Mouse (Mus musculus) CH12.LX (cell line): Measurements from ENCODE around the gene Arf3. TPM values are rescaled to one million over a fixed set of nuclear protein-coding genes. Genes with fewer than 3 reads are reported as not detected.
A peak's percentile ranks its signal among the peaks of the same experiment; 100 is the strongest.

Experiments used
- DNase-seq: peaks from one replicate; pipeline ENCODE4 v3.0.0-alpha.2; 2013; ENCODE audit errors: extremely low read depth
- H3K27ac ChIP-seq: 2 replicates; pipeline ENCODE4 v1.5.1; 2012; ENCODE audit warnings: low read depth, mild to moderate bottlenecking, control low read depth, moderate library complexity; ENCODE audit not compliant: insufficient read depth
- H3K27me3 ChIP-seq: replicated peaks from 2 replicates; pipeline ENCODE3; 2012; ENCODE audit warnings: inconsistent platforms
- H3K36me3 ChIP-seq, 2 experiments: replicated peaks in 1 of 2; 2 replicates each; pipeline versions ENCODE3 to v1.6.1; 2012; ENCODE audit warnings: inconsistent platforms in 1 of 2, low read length in 1 of 2, mild to moderate bottlenecking in 1 of 2, mixed read lengths in 1 of 2, moderate library complexity in 1 of 2; ENCODE audit not compliant: control insufficient read depth in 1 of 2, insufficient read depth in 1 of 2
- H3K4me1 ChIP-seq, 2 experiments: 2 replicates each; pipeline ENCODE4 v1.6.1; 2012; ENCODE audit warnings: inconsistent platforms in 1 of 2, moderate library complexity in 1 of 2; ENCODE audit not compliant: insufficient read depth in 2 of 2, control insufficient read depth in 1 of 2
- H3K4me2 ChIP-seq: 2 replicates; pipeline ENCODE4 v1.6.1; 2012; ENCODE audit warnings: low read depth, mild to moderate bottlenecking, control low read depth; ENCODE audit not compliant: poor library complexity, insufficient read depth, severe bottlenecking
- H3K4me3 ChIP-seq, 3 experiments: fragments of 150-350 bp in 1 of 3; sonication (generic) in 1 of 3; replicated peaks in 1 of 3; 2 replicates each; pipeline versions ENCODE3 to v1.5.1; 2011 to 2012; ENCODE audit warnings: low read depth in 2 of 3, low read length in 2 of 3, mild to moderate bottlenecking in 2 of 3, moderate library complexity in 2 of 3, control low read depth in 1 of 3, improper control_type of control experiment in 1 of 3, inconsistent platforms in 1 of 3, mixed read lengths in 1 of 3; ENCODE audit not compliant: poor library complexity in 1 of 3
- H3K79me2 ChIP-seq: replicated peaks from 2 replicates; pipeline ENCODE4 v1.6.1; 2012; ENCODE audit warnings: mild to moderate bottlenecking, moderate library complexity; ENCODE audit not compliant: control insufficient read depth, poor library complexity, insufficient read depth, severe bottlenecking; ENCODE audit errors: extremely low read depth
- H3K9ac ChIP-seq: 2 replicates; pipeline ENCODE4 v1.6.1; 2012; ENCODE audit warnings: low read depth, mild to moderate bottlenecking, control low read depth, moderate library complexity; ENCODE audit not compliant: insufficient read depth
- H3K9me3 ChIP-seq: replicated peaks from 2 replicates; pipeline ENCODE3; 2012; ENCODE audit warnings: low read length, inconsistent platforms, mixed read lengths
- CHD1 ChIP-seq: IDR thresholded peaks from 2 replicates; pipeline ENCODE4 v1.6.1; 2012; ENCODE audit warnings: low read depth, low read length, improper control_type of control experiment, inconsistent platforms
- CTCF ChIP-seq, 2 experiments: IDR thresholded peaks in 1 of 2; conservative IDR thresholded peaks in 1 of 2; 2 replicates each; pipeline ENCODE4 v1.5.1; 2011 to 2012; ENCODE audit warnings: low read depth in 2 of 2, low read length in 2 of 2, improper control_type of control experiment in 1 of 2, inconsistent platforms in 1 of 2, mild to moderate bottlenecking in 1 of 2, moderate library complexity in 1 of 2
- ELF1 ChIP-seq: IDR thresholded peaks from 2 replicates; pipeline ENCODE4 v1.6.1; 2014; ENCODE audit warnings: low read depth, mild to moderate bottlenecking, inconsistent platforms, low read length, improper control_type of control experiment
- EP300 ChIP-seq: IDR thresholded peaks from 2 replicates; pipeline ENCODE4 v1.6.1; 2011; ENCODE audit warnings: low read length, improper control_type of control experiment
- GABPA ChIP-seq: IDR thresholded peaks from 2 replicates; pipeline ENCODE4 v1.6.1; 2012; ENCODE audit warnings: low read depth, low read length, improper control_type of control experiment, inconsistent platforms; ENCODE audit not compliant: insufficient replicate concordance
- HCFC1 ChIP-seq: IDR thresholded peaks from 2 replicates; pipeline ENCODE4 v1.6.1; 2012; ENCODE audit warnings: low read depth, mild to moderate bottlenecking, inconsistent platforms, low read length, improper control_type of control experiment
- IRF4 ChIP-seq: IDR thresholded peaks from 2 replicates; pipeline ENCODE4 v1.6.1; 2014; ENCODE audit warnings: low read depth, mild to moderate bottlenecking, inconsistent platforms, low read length, improper control_type of control experiment
- JUND ChIP-seq: conservative IDR thresholded peaks from 2 replicates; pipeline ENCODE4 v1.6.1; 2011; ENCODE audit warnings: low read depth, low read length, improper control_type of control experiment
- KAT2A ChIP-seq: IDR thresholded peaks from 2 replicates; pipeline ENCODE4 v1.6.1; 2012; ENCODE audit warnings: low read length, improper control_type of control experiment, inconsistent platforms; ENCODE audit not compliant: insufficient replicate concordance
- MAX ChIP-seq: IDR thresholded peaks from 2 replicates; pipeline ENCODE4 v1.6.1; 2011; ENCODE audit warnings: low read length, improper control_type of control experiment
- MXI1 ChIP-seq: IDR thresholded peaks from 2 replicates; pipeline ENCODE4 v1.6.1; 2011; ENCODE audit warnings: mild to moderate bottlenecking, low read depth, low read length, improper control_type of control experiment
- MYC ChIP-seq: IDR thresholded peaks from 2 replicates; pipeline ENCODE4 v1.6.1; 2011; ENCODE audit warnings: low read depth, mild to moderate bottlenecking, improper control_type of control experiment, low read length
- NELFE ChIP-seq: IDR thresholded peaks from 2 replicates; pipeline ENCODE4 v1.6.1; 2011; ENCODE audit warnings: low read depth, low read length, improper control_type of control experiment
- NRF1 ChIP-seq: IDR thresholded peaks from 2 replicates; pipeline ENCODE4 v1.6.1; 2014; ENCODE audit warnings: low read depth, mild to moderate bottlenecking, inconsistent platforms, low read length, improper control_type of control experiment, moderate library complexity
- PAX5 ChIP-seq: IDR thresholded peaks from 2 replicates; pipeline ENCODE4 v1.6.1; 2012; ENCODE audit warnings: low read length, inconsistent platforms, mixed read lengths
- POLR2A ChIP-seq: IDR thresholded peaks from 2 replicates; pipeline ENCODE4 v1.6.1; 2011; ENCODE audit warnings: low read depth, mild to moderate bottlenecking, improper control_type of control experiment, low read length
- RAD21 ChIP-seq: IDR thresholded peaks from 2 replicates; pipeline ENCODE4 v1.6.1; 2011; ENCODE audit warnings: low read depth, mild to moderate bottlenecking, low read length, improper control_type of control experiment, moderate library complexity
- RCOR1 ChIP-seq: conservative IDR thresholded peaks from 2 replicates; pipeline ENCODE4 v1.6.1; 2012; ENCODE audit warnings: low read depth, mild to moderate bottlenecking, inconsistent platforms, low read length, improper control_type of control experiment
- SIN3A ChIP-seq: IDR thresholded peaks from 2 replicates; pipeline ENCODE4 v1.6.1; 2012; ENCODE audit warnings: low read length, improper control_type of control experiment, inconsistent platforms
- SMC3 ChIP-seq: IDR thresholded peaks from 2 replicates; pipeline ENCODE4 v1.6.1; 2011; ENCODE audit warnings: low read depth, low read length, improper control_type of control experiment
- TBP ChIP-seq: conservative IDR thresholded peaks from 2 replicates; pipeline ENCODE4 v1.6.1; 2011; ENCODE audit warnings: low read depth, low read length, improper control_type of control experiment
- USF1 ChIP-seq: IDR thresholded peaks from 2 replicates; pipeline ENCODE4 v1.6.1; 2014; ENCODE audit warnings: low read depth, mild to moderate bottlenecking, inconsistent platforms, low read length, improper control_type of control experiment
- USF2 ChIP-seq: conservative IDR thresholded peaks from 2 replicates; pipeline ENCODE4 v1.6.1; 2011; ENCODE audit warnings: low read depth, low read length, improper control_type of control experiment
- ZC3H11A ChIP-seq: IDR thresholded peaks from 2 replicates; pipeline ENCODE4 v1.6.1; 2012; ENCODE audit warnings: low read depth, mild to moderate bottlenecking, inconsistent platforms, low read length, improper control_type of control experiment
- ZNF384 ChIP-seq: IDR thresholded peaks from 2 replicates; pipeline ENCODE4 v1.6.1; 2012; ENCODE audit warnings: low read depth, low read length, improper control_type of control experiment, inconsistent platforms
- dilution Hi-C: fragments of 300-500 bp; cut with MboI; formaldehyde crosslinking; loops from 2 replicates; pipeline ENCODE4 v1.14.3; 2020; ENCODE audit warnings: low sequenced_read_pairs; ENCODE audit not compliant: extremely low pct_unique_long_range_greater_than_20kb, extremely low pct_ligation_motif_present
- in situ Hi-C: fragments of 300-500 bp; cut with MboI; formaldehyde crosslinking; loops from 3 replicates; pipeline ENCODE4 v1.14.3; 2019; ENCODE audit warnings: low sequenced_read_pairs, low pct_ligation_motif_present, low pct_unique_long_range_greater_than_20kb, mixed read lengths
- polyA plus RNA-seq: library from polyadenylated mRNA; unstranded; fragments of >175 nt; gene quantifications from 2 replicates; pipeline ENCODE4 v1.2.1, GENCODE M21; 2012; ENCODE audit warnings: low read depth; ENCODE audit not compliant: insufficient read length
- total RNA-seq, 2 experiments: library from RNA; depleted of rRNA; stranded (reverse); fragments of 300-350 nt in 1 of 2; fragments of >200 nt in 1 of 2; gene quantifications; 2 replicates each; pipeline ENCODE4 v1.2.3; 2012 to 2014

Arf3 gene
- total and polyA plus RNA-seq, 3 experiments: 32.5 to 182 (median 41.0) TPM

DNA sequence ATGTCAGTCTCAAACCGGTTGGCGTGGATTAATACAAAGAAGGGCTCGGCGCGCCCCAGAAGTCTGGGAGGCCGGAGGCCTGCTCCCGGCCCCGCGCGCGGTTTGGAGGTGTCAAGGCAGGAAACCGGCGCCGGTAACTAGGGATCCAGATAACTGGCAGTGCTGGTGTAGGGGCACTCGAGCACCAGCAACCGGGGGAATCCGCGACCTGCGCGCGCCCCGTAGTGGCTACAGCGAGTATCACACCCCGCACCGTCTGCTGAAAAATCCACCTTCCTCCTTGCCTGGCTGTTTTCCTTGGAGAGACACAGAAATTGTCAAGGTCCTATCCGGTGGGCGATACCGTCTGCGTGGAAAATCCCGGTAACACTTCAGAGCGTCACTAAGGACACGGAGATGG is 41.0 kb upstream of the Arf3 start:
- dilution Hi-C loops: no loop called here
- H3K4me2 ChIP-seq: peak overlapping the region; percentile 78
- TF ChIP-seq ZC3H11A (no peak), HCFC1 (no peak), SMC3 (peak; percentile 74), JUND (no peak), IRF4 (peak; percentile 27; the same call in 1 of the 2 replicates), MYC (no peak), RAD21 (peak; percentile 87), NELFE (no peak), GABPA (no peak), ZNF384 (no peak), RCOR1 (no peak), EP300 (no peak), TBP (no peak), CTCF (conservative IDR thresholded peaks at IDR 0.05 in 1 of 2, IDR thresholded peaks at IDR 0.05 in 1 of 2; ENCODE audit: low read depth in 2 of 2, low read length in 2 of 2) (peak; percentile 64 to 90), NRF1 (no peak), ELF1 (no peak), POLR2A (no peak)
- TF ChIP-seq, all 38 proteins: peak for 4
- no peak overlapping the region for H3K4me3 ChIP-seq
- H3K36me3 ChIP-seq: no peaks in the 10 kb centered on the region
- in situ Hi-C loops: loop anchor here (5.0 kb wide), 1 partner anchor 82 kb away; no protein-coding TSS in a partner anchor
- H3K27ac ChIP-seq: no peak overlapping the region
- DNase-seq: peak; percentile 69
- H3K27me3 ChIP-seq: peaks cover 83% of the 10 kb centered on the region
- peaks cover 5 to 39% of the 10 kb centered on the region in 2 experiments; a peak in 2 of 4 replicates for H3K4me1 ChIP-seq
- peaks cover 16% of the 10 kb centered on the region for H3K9me3 ChIP-seq
- H3K9ac ChIP-seq: no peak overlapping the region
- no peaks in the 10 kb centered on the region for H3K79me2 ChIP-seq

- no peak for DNase-seq
- Histone ChIP-seq H3K9ac (no peak overlapping the region), H3K79me2 (no peaks in the 10 kb centered on the region), H3K4me1 (peaks cover 2 to 35% of the 10 kb centered on the region in 2 experiments; a peak in 2 of 4 replicates), H3K27me3 (peaks cover 75% of the 10 kb centered on the region), H3K36me3 (no peaks in the 10 kb centered on the region)
- in situ Hi-C loops: loop anchor here (5.0 kb wide), 1 partner anchor 81 kb away; no protein-coding TSS in a partner anchor
- TF ChIP-seq MYC (no peak), USF2 (no peak), MXI1 (no peak), PAX5 (no peak), SMC3 (no peak), ZC3H11A (no peak), NELFE (no peak), HCFC1 (no peak), SIN3A (no peak), NRF1 (no peak), USF1 (no peak), CHD1 (no peak), MAX (no peak), EP300 (no peak), CTCF (conservative IDR thresholded peaks at IDR 0.05 in 1 of 2, IDR thresholded peaks at IDR 0.05 in 1 of 2; ENCODE audit: low read depth in 2 of 2, low read length in 2 of 2) (no peak), GABPA (no peak), KAT2A (no peak), JUND (no peak), ZNF384 (no peak)
- TF ChIP-seq, all 38 proteins: peak for 0
- Histone ChIP-seq H3K4me3 (no peak overlapping the region), H3K4me2 (no peak overlapping the region), H3K9me3 (peaks cover 16% of the 10 kb centered on the region), H3K27ac (no peak overlapping the region)
- dilution Hi-C loops: no loop called here
Measured at GRCm38 (mm10) chr15:98802926-98803325, 39.9 kb upstream of the Arf3 start.
